Mouse (Mus musculus): ENCODE results near the gene Pgc.

Pgc gene

DNA sequence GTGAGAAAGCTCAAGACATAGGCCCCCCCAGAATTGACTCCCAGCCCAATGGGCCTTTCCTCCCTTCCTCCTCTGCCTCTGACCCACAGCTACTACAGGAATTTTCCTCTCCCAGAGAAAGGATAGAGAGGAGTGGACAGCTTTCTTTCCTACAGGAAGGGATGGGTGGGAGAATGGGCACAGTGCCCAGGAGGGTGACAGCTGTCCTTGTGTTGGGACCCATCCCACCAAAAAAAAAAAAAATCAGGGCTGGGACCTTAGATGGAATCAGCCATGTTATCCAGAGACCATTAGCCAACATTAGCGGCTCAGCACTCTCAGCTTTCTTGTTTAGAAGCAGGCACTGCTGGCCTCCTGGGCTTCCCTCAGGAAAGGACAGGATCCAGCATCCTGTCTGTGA lies 20.4 kb upstream of the Pgc start:
- in situ Hi-C loops (cut with MboI, MseI) = no loop called here

DNA sequence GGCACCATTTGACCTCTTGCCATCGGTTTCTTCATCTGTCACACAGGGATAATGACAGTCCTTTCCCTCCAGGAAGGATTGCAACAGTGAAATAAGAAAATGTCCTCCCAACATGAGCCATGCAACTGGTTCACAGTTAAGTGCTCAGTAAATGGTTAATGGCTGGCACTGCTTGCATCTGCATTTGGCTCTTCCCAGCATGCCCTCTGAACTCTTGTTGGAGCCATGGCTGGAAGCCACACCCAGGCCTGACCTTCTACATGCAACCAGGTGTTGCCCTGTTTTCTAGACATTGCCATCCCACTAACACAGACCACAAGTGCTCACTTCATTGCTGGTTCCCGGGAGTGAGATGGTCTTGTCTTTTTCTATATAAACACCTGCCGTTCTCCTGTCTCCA lies 18.7 kb upstream of the Pgc start:
- in situ Hi-C loops (cut with MboI, MseI) = no loop called here

- in situ Hi-C loops (cut with MboI, MseI) = no loop called here
Observed at GRCm38 (mm10) chr17:47708972-47709371, 17.7 kb upstream of the Pgc start.

- in situ Hi-C loops (cut with MboI, MseI) = no loop called here
Observed at GRCm38 (mm10) chr17:47710036-47710435, 16.6 kb upstream of the Pgc start.

GRCm38 (mm10) chr17:47711883-47712282 lies 14.8 kb upstream of the Pgc start:
- in situ Hi-C loops (cut with MboI, MseI) = no loop called here

DNA sequence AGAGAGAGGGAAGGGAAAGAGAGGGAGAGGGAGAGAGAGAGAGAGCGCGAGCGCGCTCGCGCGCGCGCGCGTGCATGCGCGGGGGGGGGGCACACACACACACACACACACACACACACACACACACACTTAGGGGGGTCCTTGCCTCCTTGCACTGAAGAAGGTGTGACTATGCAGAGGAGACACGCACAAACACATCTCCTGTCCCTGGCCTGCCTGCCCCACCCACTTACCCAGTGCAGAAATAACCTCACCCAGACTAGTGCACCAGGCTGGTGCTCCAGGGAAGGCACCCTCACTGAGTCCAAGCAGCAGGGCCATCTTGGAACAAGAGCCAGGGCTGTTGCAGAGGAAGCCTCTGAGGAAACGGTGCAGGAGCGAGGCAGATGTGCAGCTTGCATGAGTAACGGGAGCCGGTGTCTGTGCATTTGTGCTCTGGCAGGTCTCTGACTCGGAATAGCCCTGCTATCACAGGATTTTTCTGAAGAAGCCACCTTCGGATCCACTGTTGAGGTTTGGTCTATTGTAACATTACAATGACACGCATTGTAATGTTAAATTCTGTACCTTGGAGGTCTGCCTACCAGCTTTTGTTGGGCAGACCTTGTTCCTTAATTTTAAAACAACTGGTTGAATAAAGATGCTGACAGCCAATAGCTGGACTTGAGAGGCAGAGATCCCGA lies 13.6 kb upstream of the Pgc start:
- in situ Hi-C loops (cut with MboI, MseI) = no loop called here

DNA sequence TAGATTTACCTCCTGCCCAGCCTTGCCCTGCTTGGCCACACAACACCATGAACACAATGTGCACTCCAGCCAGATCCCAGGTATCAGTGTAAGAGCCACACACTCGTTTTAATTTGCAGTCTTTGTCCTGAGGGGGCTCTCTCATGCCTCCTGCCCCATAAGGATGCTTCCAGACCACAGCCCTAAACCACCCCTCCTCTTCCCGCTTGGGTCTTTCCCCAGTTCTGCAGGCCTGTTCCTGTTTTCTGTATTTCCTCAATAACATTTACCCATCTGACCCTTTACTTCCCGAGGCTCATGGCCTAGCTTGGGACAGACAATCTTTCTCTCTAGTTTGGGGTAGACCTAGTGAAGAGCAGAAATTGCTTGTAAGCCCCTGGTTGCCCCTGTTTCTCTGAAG lies 11.6 kb upstream of the Pgc start:
- in situ Hi-C loops (cut with MboI, MseI) = no loop called here

- in situ Hi-C loops (cut with MboI, MseI) = no loop called here
Observed at GRCm38 (mm10) chr17:47721183-47721582, 5.5 kb upstream of the Pgc start.

DNA sequence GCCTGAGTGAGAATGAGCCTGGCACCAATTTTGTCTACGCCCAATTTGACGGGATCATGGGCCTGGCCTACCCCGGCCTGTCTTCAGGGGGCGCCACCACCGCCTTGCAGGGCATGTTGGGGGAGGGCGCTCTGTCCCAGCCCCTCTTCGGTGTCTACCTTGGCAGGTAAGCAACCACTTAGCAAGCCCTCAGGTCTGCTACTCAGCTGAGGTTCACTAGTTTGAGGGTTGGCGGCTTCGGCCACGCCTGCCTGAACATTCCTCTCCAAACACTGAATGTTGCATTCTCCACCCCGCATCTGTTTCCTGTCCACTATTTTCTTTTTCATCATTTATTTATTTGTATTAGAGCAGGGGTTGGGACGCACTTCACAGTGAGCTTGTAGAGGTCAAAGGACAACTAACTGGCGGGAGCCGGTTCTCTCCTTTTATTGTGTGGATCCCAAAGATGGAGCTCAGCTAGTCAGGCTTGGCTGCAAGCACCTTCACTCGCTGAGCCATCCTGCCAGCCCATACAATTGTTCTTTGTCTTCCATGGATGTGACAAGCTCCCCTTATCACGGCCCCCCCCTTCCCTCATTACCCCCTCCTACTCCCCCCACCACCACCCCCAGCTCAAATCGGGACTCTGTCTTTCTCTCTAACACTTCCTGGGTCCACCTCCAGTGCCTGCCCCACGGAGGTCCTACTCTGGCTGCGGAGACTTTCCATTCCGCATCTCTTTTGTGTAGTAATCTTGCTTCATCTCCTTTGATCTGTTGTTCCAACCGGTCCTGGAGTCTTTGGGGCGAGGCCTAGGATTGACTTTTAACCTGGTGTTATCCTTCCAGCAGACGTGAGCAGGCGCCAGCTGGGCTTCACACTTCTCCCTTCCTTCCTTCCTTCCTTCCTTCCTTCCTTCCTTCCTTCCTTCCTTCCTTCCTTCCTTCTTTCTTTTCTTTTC lies 4.3 kb downstream of the Pgc start:
- in situ Hi-C loops (cut with MboI, MseI) = no loop called here

DNA sequence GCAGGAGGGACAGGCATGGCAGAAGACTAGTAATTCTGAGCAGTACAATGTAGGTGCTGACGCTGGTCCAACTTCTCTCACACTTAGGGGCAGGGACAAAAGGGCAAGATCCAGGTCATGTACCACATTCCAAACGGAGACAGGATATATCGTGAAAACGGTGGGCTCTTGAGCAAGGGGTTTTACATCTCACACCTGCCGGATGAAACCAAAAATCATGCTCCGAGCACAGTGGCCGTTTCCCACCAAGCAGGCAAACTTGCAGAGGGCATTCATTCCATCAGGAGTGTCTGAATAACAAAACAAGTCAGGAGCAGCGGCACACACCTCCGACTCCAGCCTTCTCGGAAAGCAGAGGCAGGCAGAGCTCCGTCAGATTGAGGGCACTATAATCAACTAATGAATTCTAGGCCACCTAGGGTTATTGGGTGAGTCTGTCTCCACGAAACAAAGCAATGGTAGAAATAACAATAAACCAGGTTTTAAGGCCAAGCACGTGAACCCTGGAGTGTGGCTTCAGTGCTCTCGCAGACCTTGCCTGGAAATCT lies 9.0 kb downstream of the Pgc start:
- in situ Hi-C loops (cut with MboI, MseI) = no loop called here

- in situ Hi-C loops (cut with MboI, MseI) = no loop called here
Observed at GRCm38 (mm10) chr17:47736856-47737255, 10.2 kb downstream of the Pgc start, which contains the start of gene Tfeb. Gene Tfeb, plus strand, starts transcription at chr17:47737030.

- in situ Hi-C loops (cut with MboI, MseI) = no loop called here
Observed at GRCm38 (mm10) chr17:47737271-47738065, 10.8 kb downstream of the Pgc start.

DNA sequence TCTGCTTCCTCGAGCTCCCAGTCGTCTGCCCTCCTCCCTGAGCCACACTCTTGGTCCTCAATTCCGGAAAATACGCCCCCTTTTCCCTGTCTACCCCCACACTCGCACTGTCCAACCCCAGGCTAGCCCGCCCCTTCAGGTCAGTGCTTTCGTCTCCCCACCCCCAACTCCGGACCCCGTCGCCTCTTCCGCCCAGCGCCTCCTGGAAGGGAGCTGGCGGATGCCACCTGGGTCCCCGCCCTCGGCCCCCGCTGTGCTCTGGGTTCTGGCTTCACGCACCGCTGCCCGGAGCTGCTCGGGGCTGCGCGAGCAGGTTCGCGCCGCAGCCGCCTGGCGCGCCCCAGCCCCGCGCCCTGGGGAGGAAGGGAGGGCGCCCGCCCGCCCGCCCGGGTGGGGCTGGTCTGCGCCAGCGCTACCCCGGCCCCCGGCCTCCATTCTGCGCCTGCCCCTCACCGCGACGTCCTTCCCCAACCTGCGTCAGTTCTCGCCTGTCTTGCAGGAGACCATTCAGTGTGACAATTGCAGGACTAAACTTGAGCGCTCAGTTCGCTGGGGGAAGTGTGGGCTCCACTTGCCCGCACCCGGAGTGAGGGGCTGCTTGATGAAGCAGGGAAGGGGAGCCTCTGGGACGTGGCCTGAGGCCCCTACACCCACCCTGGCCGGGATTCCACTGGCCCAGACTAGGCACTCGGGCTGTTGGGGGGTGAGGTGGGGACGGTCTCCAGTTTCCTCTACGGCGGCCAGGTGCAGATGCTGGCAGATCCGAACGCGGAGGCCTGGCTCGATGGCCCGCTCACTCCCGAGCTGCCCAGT lies 11.6 kb downstream of the Pgc start:
- in situ Hi-C loops (cut with MboI, MseI) = no loop called here

GRCm38 (mm10) chr17:47738879-47739798 lies 12.5 kb downstream of the Pgc start:
- in situ Hi-C loops (cut with MboI, MseI) = no loop called here

GRCm38 (mm10) chr17:47740186-47740585 lies 13.5 kb downstream of the Pgc start:
- in situ Hi-C loops (cut with MboI, MseI) = no loop called here

DNA sequence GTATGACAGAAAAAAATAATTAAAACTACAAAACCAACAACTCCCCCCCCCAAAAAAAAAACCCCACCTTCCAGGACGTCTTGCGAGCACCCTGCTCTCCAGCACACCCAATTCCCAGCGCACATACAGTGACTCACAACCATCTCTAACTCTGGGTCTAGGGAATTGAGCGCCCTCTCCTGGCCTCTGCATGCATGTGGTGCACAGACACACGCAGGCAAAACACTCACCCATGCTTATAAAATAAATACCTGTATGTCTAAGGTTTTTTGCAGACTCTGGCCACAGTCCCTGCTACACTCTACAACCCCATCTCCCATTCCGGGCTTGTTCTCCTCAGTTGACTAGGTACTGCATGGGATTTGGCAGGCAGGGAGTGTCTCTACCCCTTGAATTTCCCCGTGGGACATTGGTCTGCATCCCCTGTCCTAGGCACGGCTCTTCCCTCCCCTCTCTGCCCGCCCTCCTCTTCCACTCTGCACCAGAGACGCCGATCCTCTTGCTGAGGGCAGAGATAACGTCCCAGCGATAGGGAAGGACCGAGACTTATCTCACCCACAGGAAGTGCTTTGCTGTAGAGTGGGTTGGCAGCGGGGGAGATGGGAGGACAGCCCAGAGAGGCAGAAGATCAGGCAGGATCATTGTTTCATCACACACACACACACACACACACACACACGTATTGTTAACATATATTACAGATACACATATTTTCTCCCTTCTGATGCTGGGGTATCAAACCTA lies 16.5 kb downstream of the Pgc start:
- in situ Hi-C loops (cut with MboI, MseI) = no loop called here

GRCm38 (mm10) chr17:47744086-47744485 lies 17.4 kb downstream of the Pgc start:
- in situ Hi-C loops (cut with MboI, MseI) = no loop called here

DNA sequence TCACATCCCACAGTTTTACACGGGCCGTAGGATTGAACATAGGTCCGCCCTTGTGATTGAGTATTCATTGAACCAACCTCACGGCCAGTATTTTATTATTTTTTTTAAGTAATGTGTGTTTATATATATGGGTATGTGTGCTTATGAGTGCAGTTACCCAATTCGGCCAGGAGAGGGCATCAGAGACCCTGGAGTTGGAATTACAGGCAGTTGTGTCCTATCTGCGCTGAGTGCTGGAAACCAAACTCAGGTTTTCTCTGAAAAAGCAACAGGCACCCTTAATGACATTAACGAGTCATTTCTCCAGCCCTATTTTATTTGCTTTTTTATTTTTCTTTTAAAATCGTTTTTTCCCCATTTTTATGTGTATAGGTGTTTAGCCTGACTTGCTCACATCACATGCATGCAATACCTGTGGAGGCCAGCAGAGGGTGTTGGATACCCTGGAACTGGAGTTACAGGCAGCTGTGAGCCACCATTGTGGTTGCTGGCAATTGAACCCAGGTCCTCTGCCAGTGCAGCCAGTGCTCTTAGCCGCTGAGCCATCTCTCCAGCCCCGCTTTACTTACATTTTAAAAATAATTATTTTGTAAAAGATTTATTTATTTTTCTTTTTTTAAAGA lies 18.2 kb downstream of the Pgc start:
- in situ Hi-C loops (cut with MboI, MseI) = no loop called here
